ENCODE assay signal across 8 mouse cellular contexts in genomic region chr17:3246665-3247370, GRCm38 (mm10).
A peak's percentile ranks its signal among the peaks of the same experiment; 100 is the strongest.
DNase-seq lines count a peak whose midpoint lies in the region; ATAC-seq lines count a peak whose summit lies in the region.

No protein-coding gene starts in this region.

- WGBS in forebrain, embryonic 13.5 days = 42% methylated on average over 7 of the region's 7 CpGs
- 81% methylated on average over 7 of the region's 7 CpGs for WGBS in forebrain, embryonic 10.5 days
- 13% methylated on average over 7 of the region's 7 CpGs for WGBS in hindbrain, embryonic 15.5 days
- 54% methylated on average over 7 of the region's 7 CpGs for WGBS in midbrain, embryonic 11.5 days

- no peak for DNase-seq in forebrain, embryonic 10.5 days (ENCODE audit: extremely low spot score, low spot score)
- DNase-seq in adipocyte (ENCODE audit: low spot score) = peak; percentile 24
- DNase-seq in midbrain, embryonic 11.5 days (ENCODE audit: low spot score, missing footprints) = no peak
- DNase-seq in cerebellum, adult 18-20 months = no peak
- DNase-seq in layer of hippocampus, adult 8-10 months (ENCODE audit: low spot score in 2 of 2) = no peak
- no peak for DNase-seq in heart, postnatal 36 days

- intact Hi-C loops in heart, postnatal 36 days (cut with DNase I) = no loop called here

- 0 out of 2 replicates have a peak, but pooled peaks cover 3% of the 10 kb centered on the region for H3K36me3 ChIP-seq in forebrain, embryonic 13.5 days (ENCODE audit: poor library complexity, severe bottlenecking)
- H3K36me3 ChIP-seq in forebrain, embryonic 10.5 days (replicated peaks) = peaks cover 9% of the 10 kb centered on the region; the same call in 1 of the 2 replicates
- H3K36me3 ChIP-seq in hindbrain, embryonic 15.5 days = no peaks in the 10 kb centered on the region
- H3K36me3 ChIP-seq in midbrain, embryonic 11.5 days (ENCODE audit: control insufficient read depth, insufficient read depth, low read length) = no peaks in the 10 kb centered on the region

- H3K9me3 ChIP-seq in forebrain, embryonic 13.5 days (replicated peaks) = no peaks in the 10 kb centered on the region
- no peaks in the 10 kb centered on the region for H3K9me3 ChIP-seq in forebrain, embryonic 10.5 days
- H3K9me3 ChIP-seq in hindbrain, embryonic 15.5 days = no peaks in the 10 kb centered on the region
- no peaks in the 10 kb centered on the region for H3K9me3 ChIP-seq in midbrain, embryonic 11.5 days (ENCODE audit: control insufficient read depth, low read length)

- peak overlapping the region; percentile 65 for H3K27ac ChIP-seq in forebrain, embryonic 13.5 days
- H3K27ac ChIP-seq in forebrain, embryonic 10.5 days = no peak overlapping the region
- H3K27ac ChIP-seq in hindbrain, embryonic 15.5 days (replicated peaks) = peak overlapping the region; percentile 80
- H3K27ac ChIP-seq in midbrain, embryonic 11.5 days (ENCODE audit: low read depth, low read length) = no peak overlapping the region

- no peaks in the 10 kb centered on the region for H3K27me3 ChIP-seq in forebrain, embryonic 13.5 days
- H3K27me3 ChIP-seq in forebrain, embryonic 10.5 days (ENCODE audit: poor library complexity, severe bottlenecking) = no peaks in the 10 kb centered on the region
- H3K27me3 ChIP-seq in hindbrain, embryonic 15.5 days = no peaks in the 10 kb centered on the region
- no peaks in the 10 kb centered on the region for H3K27me3 ChIP-seq in midbrain, embryonic 11.5 days (ENCODE audit: control insufficient read depth, insufficient read depth, low read length)

- H3K4me2 ChIP-seq in forebrain, embryonic 13.5 days = no peak overlapping the region
- no peak overlapping the region for H3K4me2 ChIP-seq in hindbrain, embryonic 15.5 days
- no peak overlapping the region for H3K4me2 ChIP-seq in midbrain, embryonic 11.5 days

- peaks cover 72% of the 10 kb centered on the region for H3K4me1 ChIP-seq in forebrain, embryonic 13.5 days
- peaks cover 13% of the 10 kb centered on the region for H3K4me1 ChIP-seq in forebrain, embryonic 10.5 days
- H3K4me1 ChIP-seq in hindbrain, embryonic 15.5 days (replicated peaks) = peaks cover 53% of the 10 kb centered on the region
- peaks cover 10% of the 10 kb centered on the region for H3K4me1 ChIP-seq in midbrain, embryonic 11.5 days (ENCODE audit: control insufficient read depth, insufficient read depth, low read length)

- no peak overlapping the region for H3K9ac ChIP-seq in forebrain, embryonic 13.5 days
- H3K9ac ChIP-seq in hindbrain, embryonic 15.5 days = no peak overlapping the region
- H3K9ac ChIP-seq in midbrain, embryonic 11.5 days (ENCODE audit: low read length) = no peak overlapping the region

- ATAC-seq in forebrain, embryonic 13.5 days = no peak
- ATAC-seq in hindbrain, embryonic 15.5 days (ENCODE audit: low FRiP score, low read depth) = peak; percentile 80
- ATAC-seq in midbrain, embryonic 11.5 days (ENCODE audit: low FRiP score) = peak; percentile 64

- H3K4me3 ChIP-seq in forebrain, embryonic 13.5 days = no peak overlapping the region
- no peak overlapping the region for H3K4me3 ChIP-seq in forebrain, embryonic 10.5 days
- H3K4me3 ChIP-seq in hindbrain, embryonic 15.5 days = no peak overlapping the region
- H3K4me3 ChIP-seq in midbrain, embryonic 11.5 days (ENCODE audit: low read depth, low read length) = no peak overlapping the region

Comparison
In these comparisons a context has a peak if more than half of its experiments do, and no peak if none do; other contexts are left out.
1. H3K27ac ChIP-seq: peak in forebrain, embryonic 13.5 days (single experiment) and hindbrain, embryonic 15.5 days (single experiment); none in forebrain, embryonic 10.5 days (single experiment) and midbrain, embryonic 11.5 days (single experiment).